In the genomic region with DNA sequence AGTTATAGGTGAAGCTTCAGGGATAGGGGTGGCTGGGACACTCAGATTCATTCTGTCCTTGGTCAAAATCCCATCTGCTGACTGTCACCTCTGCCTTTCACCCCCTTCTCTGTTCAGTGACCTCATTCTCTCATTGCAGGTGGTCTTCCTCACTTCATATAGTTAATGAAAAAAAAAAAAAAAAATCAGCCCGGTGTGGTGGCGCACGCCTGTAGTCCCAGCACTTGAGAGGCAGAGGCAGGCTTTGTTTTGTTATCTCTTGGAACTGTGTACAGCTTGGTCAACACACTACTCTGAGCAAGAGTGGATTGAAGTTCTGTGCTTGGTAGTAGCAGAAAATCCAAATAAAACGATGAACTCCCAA, we compare ENCODE assay signal across 15 mouse cellular contexts. TPM values are rescaled to one million over a fixed set of nuclear protein-coding genes. Genes with fewer than 3 reads are reported as not detected.
"Had no signal": no experiment of that assay in that cellular context is flagged by ENCODE, and none has a peak within 500 bp of the region (broad histone marks: within the 10 kb centered on the region; RNA-seq: fewer than 3 reads in every experiment).

No protein-coding gene starts in this region.

- H3K4me2 ChIP-seq: lung, embryonic 14.5 days; midbrain, embryonic 12.5 days; midbrain, embryonic 15.5 days; stomach, embryonic 15.5 days had no signal

- H3K4me1 ChIP-seq: midbrain, embryonic 15.5 days; stomach, embryonic 15.5 days had no signal

- H3K4me3 ChIP-seq: midbrain, embryonic 10.5 days; midbrain, embryonic 12.5 days; midbrain, embryonic 15.5 days; stomach, embryonic 15.5 days had no signal

- H3K36me3 ChIP-seq: midbrain, embryonic 12.5 days; midbrain, embryonic 15.5 days; stomach, embryonic 15.5 days had no signal

- H3K27ac ChIP-seq: midbrain, embryonic 10.5 days; midbrain, embryonic 12.5 days; midbrain, embryonic 15.5 days; stomach, embryonic 15.5 days; stomach, postnatal 0 days had no signal

- H3K27me3 ChIP-seq: midbrain, embryonic 12.5 days; midbrain, embryonic 15.5 days; stomach, embryonic 15.5 days had no signal

- DNase-seq: lung, adult 18-20 months; lung, embryonic 14.5 days; lung, postnatal 10 days; lung, postnatal 4 days; right cerebral cortex, postnatal 14 days; thymus, adult 2 months; thymus, postnatal 25 days; thymus, postnatal 4 days had no signal

- H3K9me3 ChIP-seq: midbrain, embryonic 10.5 days; midbrain, embryonic 12.5 days; midbrain, embryonic 15.5 days; stomach, embryonic 15.5 days had no signal

- H3K9ac ChIP-seq: lung, embryonic 14.5 days; midbrain, embryonic 12.5 days; midbrain, embryonic 15.5 days; stomach, embryonic 15.5 days had no signal

- ATAC-seq: midbrain, embryonic 15.5 days had no signal

RNA-seq across cellular contexts. Expression of a gene that starts 44.5 kb away (rescaled TPM):
- total RNA-seq: megakaryocyte-erythroid progenitor cell, adult 5-6 weeks; neutrophil, adult 5-6 weeks had no signal
